Mouse (Mus musculus) forebrain, embryonic 11.5 days (tissue): ENCODE results near the gene Ercc6l. TPM values are rescaled to one million over a fixed set of nuclear protein-coding genes. Genes with fewer than 3 reads are reported as not detected.
A peak's percentile ranks its signal among the peaks of the same experiment; 100 is the strongest.

ENCODE experiments used
- ATAC-seq: fragments of 200-750 bp; cut with Nextera tagmentation; replicated peaks from 2 replicates; pipeline ENCODE4 v1.8.0; 2017; ENCODE audit warnings: moderate TSS enrichment; ENCODE audit not compliant: low FRiP score
- DNase-seq: peaks from one replicate; pipeline ENCODE4 v3.0.0-alpha.2; 2017; ENCODE audit warnings: low spot score
- H3K27ac ChIP-seq: fragments of 300-500 bp; sonication (generic); 2 replicates; pipeline ENCODE4 v1.5.1; 2014; ENCODE audit warnings: low read depth, low read length
- H3K27me3 ChIP-seq: fragments of 300-500 bp; sonication (generic); 2 replicates; pipeline ENCODE4 v1.6.1; 2014; ENCODE audit warnings: mild to moderate bottlenecking, low read length, mixed read lengths; ENCODE audit not compliant: control insufficient read depth, insufficient read depth
- H3K36me3 ChIP-seq: fragments of 300-500 bp; sonication (generic); 2 replicates; pipeline ENCODE4 v1.6.1; 2014; ENCODE audit warnings: mild to moderate bottlenecking, low read length, moderate library complexity, mixed read lengths; ENCODE audit not compliant: control insufficient read depth, insufficient read depth
- H3K4me1 ChIP-seq: fragments of 300-500 bp; sonication (generic); replicated peaks from 2 replicates; pipeline ENCODE4 v1.6.1; 2014; ENCODE audit warnings: low read length, mixed read lengths; ENCODE audit not compliant: control insufficient read depth, insufficient read depth
- H3K4me2 ChIP-seq: fragments of 300-500 bp; sonication (generic); 2 replicates; pipeline ENCODE4 v1.6.1; 2014; ENCODE audit warnings: low read depth, mild to moderate bottlenecking, low read length, moderate library complexity, mixed read lengths; ENCODE audit not compliant: severe bottlenecking
- H3K4me3 ChIP-seq: fragments of 300-500 bp; sonication (generic); 2 replicates; pipeline ENCODE4 v1.5.1; 2014; ENCODE audit warnings: low read depth, low read length
- H3K9ac ChIP-seq: fragments of 300-500 bp; sonication (generic); 2 replicates; pipeline ENCODE4 v1.6.1; 2014; ENCODE audit warnings: low read length
- H3K9me3 ChIP-seq: fragments of 300-500 bp; sonication (generic); 2 replicates; pipeline ENCODE4 v1.6.1; 2016; ENCODE audit warnings: low read length, mixed read lengths; ENCODE audit not compliant: control insufficient read depth
- WGBS: fragments of 180-500 bp; shearing (Covaris S2); extraction: QIAGEN DNeasy Blood & Tissue Kit; methylation state at CpG from one replicate; pipeline ENCODE4 v1.1.7; 2014; 5-methylcytosine and 5-hydroxymethylcytosine counted together
- polyA plus RNA-seq: library from polyadenylated mRNA; unstranded; fragments of >200 nt; fragmentation: Nextera tagmentation; extraction: Ambion mirVana; gene quantifications from 2 replicates; pipeline ENCODE4 v1.2.1, GENCODE M21; 2014

Ercc6l gene
- 22.5 and 27.1 TPM in 2 replicates for polyA plus RNA-seq

GRCm38 (mm10) chrX:102156618-102157422 is at the start of gene Ercc6l:
Gene Ercc6l, minus strand, starts transcription at chrX:102157091.
- Histone ChIP-seq H3K9me3 (no peaks in the 10 kb centered on the region), H3K27me3 (no peaks in the 10 kb centered on the region), H3K9ac (peak within 1 kb of the TSS; percentile 68), H3K27ac (peak within 1 kb of the TSS; percentile 41; the same call in 1 of the 2 replicates), H3K4me1 (no peaks in the 10 kb centered on the region), H3K36me3 (no peaks in the 10 kb centered on the region), H3K4me2 (peak within 1 kb of the TSS; percentile 40), H3K4me3 (peak within 1 kb of the TSS; percentile 46)
- DNase-seq, result peak; percentile 92
- WGBS, result 21% methylated on average over 42 of the region's 42 CpGs
- peak; percentile 97 for ATAC-seq

- Histone ChIP-seq H3K4me1 (no peaks in the 10 kb centered on the region), H3K9ac (no peak overlapping the region), H3K27ac (no peak overlapping the region), H3K27me3 (no peaks in the 10 kb centered on the region), H3K9me3 (no peaks in the 10 kb centered on the region), H3K36me3 (no peaks in the 10 kb centered on the region; the same call in 1 of the 2 replicates), H3K4me3 (no peak overlapping the region), H3K4me2 (no peak overlapping the region)
- DNase-seq (no peak), ATAC-seq (no peak)
- 45% methylated on average over 1 of the region's 1 CpGs for WGBS
These were observed 33.9 kb upstream of the Ercc6l start for GRCm38 (mm10) chrX:102190840-102191239.

GRCm38 (mm10) chrX:102189581-102189980 is 32.7 kb upstream of the Ercc6l start:
- Histone ChIP-seq H3K36me3 (no peaks in the 10 kb centered on the region; the same call in 1 of the 2 replicates), H3K27ac (no peak overlapping the region), H3K4me1 (no peaks in the 10 kb centered on the region), H3K4me2 (no peak overlapping the region), H3K9ac (no peak overlapping the region), H3K27me3 (no peaks in the 10 kb centered on the region), H3K4me3 (no peak overlapping the region), H3K9me3 (no peaks in the 10 kb centered on the region)
- DNase-seq (no peak), ATAC-seq (no peak)
- WGBS, result 47% methylated on average over 5 of the region's 5 CpGs

GRCm38 (mm10) chrX:102188712-102189497 is 32.0 kb upstream of the Ercc6l start, which contains the start of gene Rps4x:
Gene Rps4x, minus strand, starts transcription at chrX:102189394.
- DNase-seq (peak; percentile 89), ATAC-seq (peak; percentile 94)
- Histone ChIP-seq H3K4me2 (peak within 1 kb of the TSS; percentile 40), H3K27me3 (no peaks in the 10 kb centered on the region), H3K36me3 (no peaks in the 10 kb centered on the region; the same call in 1 of the 2 replicates), H3K9ac (peak within 1 kb of the TSS; percentile 79), H3K9me3 (no peaks in the 10 kb centered on the region), H3K4me1 (no peaks in the 10 kb centered on the region), H3K4me3 (peak within 1 kb of the TSS; percentile 52), H3K27ac (peak within 1 kb of the TSS; percentile 75)
- 20% methylated on average over 37 of the region's 37 CpGs for WGBS

- Histone ChIP-seq H3K4me1 (no peaks in the 10 kb centered on the region), H3K36me3 (no peaks in the 10 kb centered on the region; the same call in 1 of the 2 replicates), H3K4me2 (peak overlapping the region; percentile 40), H3K27ac (no peak overlapping the region), H3K4me3 (peak overlapping the region; percentile 52), H3K9ac (peak overlapping the region; percentile 79), H3K9me3 (no peaks in the 10 kb centered on the region), H3K27me3 (no peaks in the 10 kb centered on the region)
- WGBS, result 50% methylated on average over 11 of the region's 11 CpGs
- ATAC-seq, result no peak
- no peak for DNase-seq
These were observed 30.3 kb upstream of the Ercc6l start for GRCm38 (mm10) chrX:102187023-102187699.

- no peak overlapping the region for H3K27ac ChIP-seq
- DNase-seq, result no peak
- H3K4me1 ChIP-seq, result no peaks in the 10 kb centered on the region
- H3K4me3 ChIP-seq, result no peak overlapping the region
- H3K36me3 ChIP-seq, result no peaks in the 10 kb centered on the region; the same call in 1 of the 2 replicates
- ATAC-seq, result no peak
- H3K9ac ChIP-seq, result no peak overlapping the region
- H3K4me2 ChIP-seq, result no peak overlapping the region
- H3K9me3 ChIP-seq, result no peaks in the 10 kb centered on the region
- no peaks in the 10 kb centered on the region for H3K27me3 ChIP-seq
These were observed 25.7 kb upstream of the Ercc6l start for GRCm38 (mm10) chrX:102182575-102182974.

GRCm38 (mm10) chrX:102175538-102176287 is 18.8 kb upstream of the Ercc6l start:
- Histone ChIP-seq H3K4me3 (no peak overlapping the region), H3K4me1 (no peaks in the 10 kb centered on the region), H3K4me2 (no peak overlapping the region), H3K36me3 (no peaks in the 10 kb centered on the region), H3K27me3 (no peaks in the 10 kb centered on the region; the same call in 1 of the 2 replicates), H3K9ac (no peak overlapping the region), H3K27ac (no peak overlapping the region), H3K9me3 (no peaks in the 10 kb centered on the region)
- DNase-seq, result no peak
- no peak for ATAC-seq
- 89% methylated on average over 5 of the region's 5 CpGs for WGBS
